Mouse (Mus musculus): ENCODE results near the gene Erc2.
A peak's percentile ranks its signal among the peaks of the same experiment; 100 is the strongest.

Erc2 gene

DNA sequence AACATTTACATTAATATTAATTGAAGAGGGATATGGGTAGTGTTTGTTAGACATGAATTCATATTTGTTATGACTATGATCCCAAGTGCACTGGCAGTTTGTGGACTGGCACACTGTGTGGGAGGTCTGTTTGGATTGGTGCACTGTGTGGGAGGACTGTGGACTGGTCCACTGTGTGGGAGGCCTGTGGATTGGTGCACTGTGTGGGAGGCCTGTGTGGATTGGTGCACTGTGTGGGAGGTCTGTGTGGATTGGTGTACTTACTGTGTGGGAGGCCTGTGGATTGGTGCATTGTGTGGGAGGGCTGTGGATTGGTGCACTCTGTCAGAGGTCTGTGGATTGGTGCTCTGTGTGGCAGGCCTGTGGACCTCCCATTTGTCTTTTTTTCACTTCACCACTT, 331.6 kb downstream of the Erc2 start:
- DNase-seq: no peak

DNA sequence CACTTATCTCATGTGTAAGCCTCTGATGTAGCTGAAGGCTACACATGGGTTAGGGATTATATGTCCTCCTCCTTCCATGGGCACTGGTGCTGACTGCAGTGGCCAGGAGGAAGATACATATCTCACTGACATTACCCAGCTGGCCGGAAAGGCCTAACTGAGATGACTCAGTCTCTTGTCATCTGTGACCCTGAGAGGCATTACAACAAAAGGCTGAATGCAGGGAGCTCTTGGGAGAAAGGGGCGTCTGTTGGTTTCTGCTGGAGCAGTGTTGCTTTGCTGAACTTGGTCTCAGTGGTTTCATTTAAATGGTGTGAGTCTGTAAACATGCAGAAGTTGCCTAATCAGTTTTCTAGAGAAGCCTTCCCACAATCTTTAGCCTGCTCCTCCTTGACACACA, 334.6 kb downstream of the Erc2 start:
- DNase-seq: peak; percentile 94

DNA sequence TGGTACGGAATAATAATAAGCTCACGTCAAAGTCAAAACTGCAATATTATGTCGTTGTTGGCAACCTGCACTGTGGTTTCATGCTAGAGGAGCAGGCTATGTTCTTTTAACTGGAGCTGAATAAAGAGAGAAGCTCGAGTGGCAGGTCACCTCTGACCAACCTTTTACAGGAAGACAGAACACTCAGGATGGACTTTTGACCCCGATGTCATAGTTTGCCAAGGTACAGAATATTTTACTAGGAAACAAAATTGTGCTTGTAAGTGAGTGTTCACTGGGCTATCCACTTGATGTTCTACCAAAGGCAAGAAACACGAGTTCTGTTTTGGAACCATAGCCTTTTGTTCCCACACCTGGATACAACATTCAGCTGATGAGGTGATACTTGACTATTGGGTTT, 351.5 kb downstream of the Erc2 start:
- no peak for DNase-seq

DNA sequence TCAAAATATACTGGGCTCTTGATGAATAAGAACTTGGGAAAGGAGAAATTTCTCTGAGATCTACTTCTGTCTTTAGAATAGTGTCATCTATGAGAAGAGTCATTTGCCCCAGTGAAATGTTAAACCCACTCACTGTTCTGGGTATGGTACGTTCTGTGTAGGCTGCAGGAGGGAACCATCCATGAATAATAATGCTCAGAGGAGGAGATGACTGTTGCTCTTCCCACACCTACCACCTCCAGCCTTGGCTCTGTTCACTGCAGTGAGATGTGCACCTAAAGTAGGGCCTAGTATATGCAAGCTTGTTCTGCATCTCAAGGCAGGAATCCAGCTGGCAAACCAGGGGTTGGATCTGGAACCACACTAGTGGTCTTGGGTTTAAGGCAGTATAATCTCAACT, 353.4 kb downstream of the Erc2 start:
- DNase-seq: no peak

DNA sequence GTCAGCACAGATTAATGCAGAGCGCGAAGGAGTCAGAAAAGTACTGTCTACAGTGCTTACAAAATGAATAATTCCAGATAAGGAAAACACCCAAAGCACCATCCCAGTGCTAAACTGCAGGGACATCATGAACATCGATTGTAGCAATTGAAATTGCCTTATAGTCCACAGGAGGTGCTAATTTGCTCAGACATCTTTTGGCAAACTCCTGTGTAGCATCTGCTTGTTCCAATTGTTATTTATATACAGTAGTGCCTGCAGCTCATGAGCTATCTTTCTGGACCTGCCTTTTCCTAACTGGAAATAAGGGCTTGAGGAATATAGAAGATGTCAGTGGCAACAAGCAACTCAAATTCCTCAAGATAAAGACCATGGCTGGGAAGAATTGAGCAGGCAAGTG, 362.5 kb downstream of the Erc2 start:
- DNase-seq: no peak

DNA sequence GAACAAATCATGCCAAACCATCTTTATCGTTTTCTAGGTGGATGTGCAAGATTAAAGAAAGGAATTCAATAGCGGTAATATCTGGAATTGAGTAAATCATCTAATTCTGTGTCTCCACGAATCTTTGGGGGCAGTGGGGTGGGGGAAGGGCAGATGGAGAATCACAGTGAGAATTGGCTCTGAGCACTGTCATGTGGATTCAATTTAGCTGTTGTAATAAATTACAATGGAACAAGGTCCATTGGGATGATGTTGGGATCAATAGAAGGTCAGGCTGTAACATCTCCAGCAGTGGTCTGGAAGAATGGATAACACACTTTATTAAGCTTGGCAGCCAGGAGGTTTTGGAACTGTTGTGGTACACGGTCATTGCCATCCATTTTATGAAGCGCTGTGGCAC, 363.0 kb downstream of the Erc2 start:
- no peak for DNase-seq

DNA sequence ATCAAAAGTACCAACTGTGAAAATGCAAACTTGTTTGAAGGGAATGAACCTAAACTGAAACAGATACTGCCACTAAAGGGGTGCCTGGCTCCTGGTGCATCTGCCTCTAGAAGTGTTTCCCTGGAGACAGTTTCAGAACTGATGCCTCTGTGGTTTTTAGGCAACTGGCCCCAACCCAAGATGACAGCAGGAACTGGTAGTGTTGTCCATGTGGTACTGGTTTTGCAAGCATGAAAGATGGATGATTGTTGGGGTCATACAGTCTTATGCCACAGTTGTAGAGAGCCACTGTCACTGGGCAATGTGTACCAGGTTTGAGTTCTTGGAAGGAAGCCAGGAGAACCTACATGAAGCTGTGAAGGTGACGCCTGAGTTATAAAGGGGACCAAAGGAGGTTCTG, 365.2 kb downstream of the Erc2 start:
- DNase-seq: no peak

DNA sequence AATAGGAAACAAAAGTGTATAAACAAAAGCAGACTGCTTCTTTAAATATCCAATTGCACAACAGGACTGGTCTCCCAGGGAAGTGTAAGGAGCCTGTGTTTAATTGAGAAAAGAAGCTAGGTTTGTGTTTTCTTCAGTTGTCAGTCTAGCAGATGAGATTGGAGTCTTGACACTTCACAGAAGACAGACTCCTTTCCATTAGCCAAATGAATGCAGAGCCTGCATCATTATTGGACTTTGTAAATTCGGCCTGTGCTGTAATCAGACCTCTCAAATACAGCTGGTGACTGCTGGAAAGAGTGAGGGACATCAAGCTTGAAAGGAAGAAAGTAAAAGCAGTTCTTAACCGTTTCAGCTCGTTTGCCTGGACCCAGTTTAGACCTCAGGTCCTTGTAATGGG, 376.3 kb downstream of the Erc2 start:
- no peak for DNase-seq

DNA sequence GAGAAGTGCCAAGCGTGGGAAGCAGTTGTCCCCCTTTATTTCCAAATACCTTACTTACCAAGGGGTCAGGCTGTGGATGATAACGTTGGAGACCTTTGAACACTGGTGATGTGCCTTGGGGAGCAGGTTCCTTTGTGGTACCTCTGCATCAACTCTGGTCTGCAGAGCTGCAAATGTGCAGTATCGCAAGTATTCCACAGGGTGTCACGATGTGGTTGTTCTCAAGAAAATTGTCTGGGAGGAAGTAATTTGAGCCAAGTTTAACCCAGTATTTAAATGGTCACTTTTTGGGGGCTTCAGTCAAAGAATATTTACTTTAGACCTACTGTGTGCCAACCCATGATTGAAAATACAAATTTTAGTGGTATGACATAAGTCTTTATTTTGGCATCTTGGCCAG, 381.8 kb downstream of the Erc2 start:
- no peak for DNase-seq

DNA sequence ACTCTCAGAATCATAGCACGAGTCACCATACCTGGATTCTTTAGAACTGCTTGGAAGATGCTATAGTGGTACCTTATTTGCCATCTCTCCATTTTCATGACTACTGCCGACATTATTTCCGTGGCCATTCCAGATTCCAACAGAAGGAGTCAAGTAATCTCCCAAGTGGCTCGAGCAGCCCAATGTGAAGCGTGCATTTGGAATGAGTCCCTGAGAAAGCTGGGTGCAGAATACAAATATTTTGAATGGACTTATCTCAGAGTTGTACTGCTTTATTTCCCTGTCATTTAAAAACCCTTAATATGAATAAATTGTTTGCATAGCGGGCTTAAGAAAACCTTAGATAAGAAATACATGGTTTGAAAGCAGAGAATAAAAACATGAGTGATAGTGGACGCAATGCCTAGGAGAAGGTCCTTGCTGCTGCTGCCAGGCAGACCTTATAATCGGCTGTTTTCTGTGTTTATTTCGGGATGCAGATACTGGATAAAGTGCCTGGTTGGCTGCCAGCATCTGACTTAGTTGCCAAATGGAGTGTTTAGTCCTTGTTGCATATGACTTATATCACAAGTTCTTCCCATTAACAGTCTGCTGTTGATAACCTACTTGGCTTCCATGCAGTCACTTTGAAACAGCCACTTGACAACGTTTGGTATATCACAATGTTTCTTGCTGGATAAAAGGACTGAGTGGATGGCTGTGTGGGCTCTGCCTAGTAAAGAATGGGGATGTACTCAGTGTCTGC, 388.5 kb downstream of the Erc2 start:
- peak; percentile 86 for DNase-seq

DNA sequence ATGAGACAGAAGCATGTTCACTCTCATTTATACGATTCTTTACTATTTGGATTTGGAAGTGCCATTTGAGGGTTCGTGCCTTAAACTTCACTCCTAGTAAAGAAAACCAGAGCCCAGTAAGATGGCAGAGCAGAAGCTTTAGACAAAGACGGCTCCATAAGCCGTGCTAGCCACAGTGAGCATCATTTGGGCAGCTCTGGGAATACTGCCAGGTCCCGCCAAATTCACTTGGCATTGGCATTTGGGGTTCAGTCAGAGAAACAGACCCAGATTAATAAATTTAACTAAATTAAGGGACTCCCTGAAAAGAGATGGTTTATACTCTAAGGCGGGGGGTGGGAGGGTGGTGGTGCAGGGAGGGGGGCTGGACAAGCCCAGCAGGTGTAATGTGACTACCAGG, 401.0 kb downstream of the Erc2 start:
- no peak for DNase-seq

DNA sequence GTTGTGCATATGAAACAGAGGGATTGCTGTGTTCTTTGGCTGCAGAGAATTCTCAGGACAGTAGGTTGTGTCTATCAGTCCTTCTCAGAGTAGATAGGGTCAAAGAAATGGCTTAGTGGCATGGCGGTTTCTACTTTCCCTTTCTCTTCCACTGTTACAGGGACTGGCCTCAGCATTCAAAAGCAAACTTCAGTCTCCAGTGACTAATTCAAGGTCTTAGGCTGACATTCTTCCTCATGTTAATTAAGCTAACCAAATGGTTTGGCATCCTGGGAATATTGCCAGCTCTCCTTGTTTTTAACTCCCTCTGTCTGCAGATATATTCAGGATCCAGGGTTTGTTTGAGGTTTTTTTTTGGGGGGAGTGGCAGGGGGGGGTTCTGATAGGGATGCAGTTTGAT, 408.6 kb downstream of the Erc2 start:
- DNase-seq: no peak

DNA sequence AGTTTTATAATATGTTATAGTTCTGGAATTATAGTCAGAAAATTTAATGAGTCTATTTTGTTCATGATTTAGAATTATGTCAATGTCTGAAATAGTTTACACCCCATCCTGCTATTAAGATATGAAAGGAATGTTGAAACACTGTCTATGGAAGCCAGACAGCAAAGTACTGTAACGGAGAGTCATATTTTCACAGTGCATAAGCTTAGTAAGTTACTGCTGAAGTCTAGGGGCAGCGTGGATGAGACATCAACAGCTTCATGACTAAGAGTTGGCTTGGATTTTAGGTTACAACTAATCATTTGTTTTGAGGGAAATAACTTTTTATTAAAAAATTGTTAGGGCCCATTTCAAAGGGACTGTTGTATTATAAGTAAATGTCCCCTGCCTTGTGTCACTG, 412.8 kb downstream of the Erc2 start:
- no peak for DNase-seq

DNA sequence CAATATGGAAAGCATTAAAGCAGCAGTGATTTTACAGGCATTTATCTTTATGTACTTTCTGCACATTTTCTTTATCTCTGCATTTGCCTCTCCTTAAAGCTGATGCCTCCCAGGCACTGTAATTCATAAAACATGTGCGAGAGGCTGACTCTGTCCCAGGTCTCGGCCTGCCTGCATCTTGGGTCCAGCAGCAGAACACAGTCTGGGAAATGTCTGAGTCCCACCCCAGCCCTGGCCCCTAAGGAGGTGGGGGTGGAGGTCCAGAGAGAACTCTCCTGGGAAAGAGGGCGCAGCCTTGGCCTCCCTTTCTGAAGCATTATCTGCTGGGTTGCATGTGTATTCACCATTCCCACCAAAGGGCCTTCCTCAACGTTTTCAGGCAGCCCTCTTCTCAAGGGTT, 420.9 kb downstream of the Erc2 start:
- DNase-seq: peak; percentile 92

DNA sequence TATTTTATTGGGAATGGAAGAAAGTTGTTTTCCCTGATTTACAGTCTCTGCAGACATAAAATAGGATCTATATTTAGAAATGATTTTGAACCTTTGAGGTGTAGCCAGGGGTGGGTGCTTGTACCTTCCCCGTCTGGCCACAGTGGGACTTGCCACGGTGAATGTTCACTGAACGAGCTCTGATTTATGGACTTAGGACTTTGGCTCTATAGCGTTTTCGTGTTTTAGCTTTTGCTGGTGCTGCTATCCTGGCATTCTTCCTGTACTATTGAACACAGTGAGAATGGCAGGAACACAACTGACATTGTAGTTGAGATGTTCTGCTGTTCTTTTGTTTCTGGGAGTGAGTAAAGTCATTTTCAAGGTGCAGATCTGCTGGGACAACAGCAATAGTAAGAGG, 429.4 kb downstream of the Erc2 start:
- no peak for DNase-seq

DNA sequence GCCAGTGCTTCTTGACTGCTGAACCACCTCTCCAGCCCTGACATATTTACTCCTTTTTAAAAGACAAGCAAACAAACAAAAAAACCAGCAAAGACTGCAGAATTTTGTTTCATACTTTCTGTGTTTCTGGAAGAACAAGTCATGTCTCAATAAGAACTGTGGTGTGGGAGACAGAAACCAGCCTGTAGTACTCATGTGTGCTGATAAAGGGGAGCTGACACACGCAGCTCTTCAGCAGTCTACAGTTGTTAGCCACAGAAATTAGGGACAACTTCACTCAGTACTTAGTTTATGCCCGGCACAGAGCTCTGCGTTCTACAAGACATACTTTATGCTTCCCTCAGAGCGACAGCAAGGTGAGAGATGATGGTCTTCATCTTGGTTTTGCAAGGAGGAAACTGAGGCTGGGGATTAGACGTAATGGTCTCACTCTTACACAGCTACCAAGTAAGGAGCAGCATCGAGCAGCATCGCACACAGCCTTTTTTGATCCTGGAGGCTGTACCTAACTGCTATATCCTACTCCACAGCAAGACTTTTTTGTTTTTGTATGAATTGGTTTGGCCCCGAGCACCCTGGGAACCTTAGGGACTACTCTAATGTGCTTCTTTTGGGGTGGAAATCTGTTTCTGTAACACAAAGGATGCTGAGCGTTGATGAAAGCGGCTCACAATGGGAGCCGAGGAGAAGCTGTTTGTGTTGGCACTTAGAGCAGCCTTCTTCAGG, 435.1 kb downstream of the Erc2 start:
- no peak for DNase-seq

DNA sequence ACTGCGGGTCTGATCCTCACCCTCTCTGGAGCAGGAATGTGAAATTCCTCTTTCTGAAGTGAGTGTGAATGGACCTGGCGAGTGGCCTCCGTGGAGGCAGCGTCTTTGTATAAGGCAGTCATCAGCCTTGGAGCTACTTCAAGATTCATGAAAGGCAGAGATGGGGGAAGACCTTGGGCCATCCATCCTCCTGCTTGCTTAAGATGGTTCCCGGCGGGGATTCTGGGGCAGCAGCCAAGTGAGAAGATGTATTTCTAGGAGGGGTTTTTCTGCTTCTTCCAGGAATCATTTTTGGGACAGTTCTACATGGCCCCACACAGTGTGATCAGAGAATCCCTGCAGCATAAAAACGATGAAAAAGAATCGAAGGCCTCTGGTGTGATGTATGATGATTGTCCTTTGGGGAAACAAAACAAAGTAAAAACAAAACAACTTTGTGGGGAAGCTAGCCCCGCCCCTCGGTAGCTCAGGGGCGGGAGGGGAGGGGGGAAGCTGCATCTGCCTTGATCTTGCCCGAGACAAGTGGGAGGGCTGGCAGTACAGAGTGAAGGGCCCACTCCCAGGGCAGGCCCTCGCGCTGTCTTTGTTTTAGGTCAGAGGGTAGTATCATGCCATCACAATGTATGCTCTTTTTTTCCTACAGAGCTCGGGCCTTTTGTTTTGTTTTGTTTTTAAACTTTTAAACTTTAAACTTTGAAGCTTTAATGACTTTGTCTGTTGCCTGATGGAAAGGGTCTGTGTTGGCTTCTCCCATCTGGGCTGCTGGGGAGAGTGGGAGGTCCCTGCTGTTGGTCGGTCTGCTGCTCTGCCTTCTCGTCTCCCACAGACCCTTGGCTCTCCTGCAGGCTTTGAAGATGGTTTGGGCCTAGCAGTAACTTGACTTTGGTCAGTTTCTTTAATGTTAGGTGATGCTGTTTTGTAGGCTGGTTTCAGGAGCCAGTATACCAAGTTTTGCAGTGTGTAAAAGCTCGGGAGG, 435.9 kb downstream of the Erc2 start:
- DNase-seq: peak; percentile 92

DNA sequence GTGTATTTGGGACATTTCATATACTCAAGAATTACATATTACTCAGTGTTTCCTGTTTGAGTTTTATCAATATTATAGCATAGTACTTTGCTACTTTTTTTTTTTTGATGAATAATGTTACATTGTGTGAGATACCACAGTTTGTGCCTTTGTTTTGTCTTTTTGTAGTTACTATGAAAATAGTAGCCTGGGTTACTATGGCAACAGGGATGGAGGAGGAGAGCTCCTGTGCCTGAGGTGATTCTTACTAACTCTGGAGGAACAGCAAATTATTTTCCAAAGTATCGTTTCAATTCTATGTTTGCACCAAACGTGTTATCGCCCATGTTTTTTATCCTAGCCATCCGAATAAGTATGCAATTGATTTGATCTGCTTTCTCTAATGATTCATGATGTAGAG, 438.7 kb downstream of the Erc2 start:
- no peak for DNase-seq

DNA sequence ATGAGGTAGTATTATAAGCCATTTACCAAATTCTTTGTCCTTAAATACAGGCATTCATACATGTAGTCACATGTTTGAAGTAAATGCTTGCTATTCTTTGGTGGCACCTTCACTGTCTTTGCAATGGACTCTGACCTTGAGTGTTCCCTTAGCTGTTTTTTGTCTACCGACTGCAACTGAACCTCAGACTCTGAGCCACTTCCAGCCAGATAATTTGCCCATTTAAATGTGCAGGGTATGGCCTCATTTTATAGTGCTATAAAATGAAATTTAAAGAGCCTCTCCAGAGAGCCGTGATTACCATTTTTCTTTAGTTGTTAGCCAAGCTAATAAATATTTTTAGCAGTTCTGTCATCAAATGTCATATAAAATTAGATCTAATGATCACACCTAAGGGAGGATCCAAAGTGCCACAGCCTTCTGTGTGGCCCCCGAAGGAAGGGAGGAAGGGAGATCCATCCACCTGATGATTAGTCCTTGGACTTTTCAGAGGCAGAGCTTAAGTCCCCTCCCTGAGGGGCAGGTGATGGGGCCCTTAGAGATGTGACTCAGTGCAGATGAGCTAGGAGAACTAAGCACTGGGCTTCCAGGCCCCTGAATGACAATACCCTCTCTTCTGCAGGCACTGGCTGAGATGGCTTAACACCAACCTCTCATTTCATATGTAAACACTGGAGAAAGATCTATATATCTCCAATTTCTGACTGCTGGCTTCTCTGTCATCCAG, 439.6 kb downstream of the Erc2 start:
- no peak for DNase-seq

DNA sequence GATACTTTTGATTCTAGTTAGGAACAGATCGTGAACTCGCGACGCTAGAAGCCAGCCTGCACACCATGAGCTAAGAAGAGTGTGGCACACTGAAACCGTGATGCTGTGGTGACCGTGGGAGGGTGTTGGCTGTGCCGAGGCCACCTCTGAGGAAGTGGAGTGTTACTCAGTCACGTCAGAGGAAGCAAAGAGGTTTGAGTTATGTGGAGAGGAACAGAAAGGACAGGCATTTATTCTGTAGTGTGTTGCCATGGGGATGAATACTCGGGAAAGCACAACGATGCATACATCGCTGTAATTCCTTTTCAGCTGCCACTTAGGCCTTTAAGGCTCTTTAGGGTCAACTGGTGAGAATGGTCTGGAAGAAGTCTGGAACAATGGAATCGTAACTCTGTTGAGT, 445.8 kb downstream of the Erc2 start:
- DNase-seq: no peak

DNA sequence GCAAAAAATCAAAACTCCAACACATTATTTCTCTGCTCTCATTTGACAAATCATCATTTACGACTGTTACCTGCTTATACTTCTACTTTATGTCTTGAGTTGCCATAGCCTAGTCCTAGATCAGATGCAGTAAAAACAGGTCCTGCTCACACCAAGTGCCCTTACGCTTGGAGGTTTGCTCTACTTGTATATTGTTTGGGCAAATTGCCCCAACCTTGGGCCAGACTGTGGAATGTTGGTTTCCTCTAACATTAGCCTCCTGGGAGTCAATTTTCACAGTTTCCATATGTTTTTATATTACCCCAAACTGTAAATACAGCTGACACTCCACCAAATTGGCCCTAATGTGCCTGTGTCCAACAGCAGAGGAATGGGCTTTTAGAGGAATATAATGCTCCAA, 447.6 kb downstream of the Erc2 start:
- DNase-seq: no peak

DNA sequence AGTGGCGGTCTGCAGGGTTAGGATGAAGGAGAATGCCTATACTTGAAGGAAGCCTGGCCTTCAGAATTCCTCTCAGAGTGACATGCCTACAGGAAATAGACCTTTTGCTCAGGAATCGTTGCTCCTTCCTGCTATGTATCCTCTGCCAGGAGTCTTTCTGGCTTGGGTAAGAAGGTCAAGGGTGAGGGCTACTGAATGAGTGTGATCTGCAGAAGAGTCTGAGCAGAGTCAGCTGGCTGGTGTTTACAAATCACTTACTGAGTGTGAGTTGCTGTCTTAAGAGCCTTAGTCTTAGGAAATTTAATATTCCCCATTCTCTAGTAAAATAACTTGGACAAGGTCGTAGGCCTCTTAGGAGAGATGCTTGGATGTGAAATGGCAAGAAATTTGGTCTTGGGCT, 450.3 kb downstream of the Erc2 start:
- DNase-seq: no peak

Data from heart, adult 11 months (tissue).